Mouse (Mus musculus) heart, postnatal 10 days (tissue): Measurements from ENCODE around the gene Lrrc47. TPM values are rescaled to one million over a fixed set of nuclear protein-coding genes. Genes with fewer than 3 reads are reported as not detected.

ENCODE experiments used
- DNase-seq, 2 experiments: peaks; one replicate each; pipeline ENCODE4 v3.0.0; 2021
- intact Hi-C: fragments of 180-260 bp; cut with DNase I; formaldehyde crosslinking; loops from one replicate; pipeline ENCODE4 v1.15.1; 2025
- total RNA-seq, 2 experiments: library from RNA; stranded (reverse); gene quantifications; 2 replicates each; pipeline ENCODE4 v1.2.3; 2021

The Lrrc47 gene
- total RNA-seq, 2 experiments from 2014 or later: 38.6 to 42.2 TPM

DNA sequence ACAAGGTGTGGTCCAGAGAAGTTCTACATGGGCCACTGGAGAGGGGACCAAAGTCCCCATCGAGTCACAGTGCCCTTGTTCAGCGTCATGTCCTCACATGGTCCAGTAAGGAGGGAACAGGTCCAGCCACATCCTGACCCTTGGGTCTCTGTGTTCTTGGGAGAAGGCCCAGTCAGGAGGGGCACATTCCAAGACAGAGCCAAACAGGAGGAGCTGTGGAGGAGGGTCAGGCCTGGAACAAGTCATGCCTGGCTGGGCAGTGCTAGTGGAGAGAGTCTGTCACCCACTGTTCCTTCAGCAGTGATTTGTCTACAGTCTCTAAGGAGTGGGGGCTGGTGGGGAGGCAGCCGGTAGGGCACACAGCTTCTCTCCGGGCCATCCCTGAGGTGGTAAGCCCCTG, 10.9 kb downstream of the Lrrc47 start:
- intact Hi-C loops: no loop called here
- peak; percentile 58 to 63 for DNase-seq

DNA sequence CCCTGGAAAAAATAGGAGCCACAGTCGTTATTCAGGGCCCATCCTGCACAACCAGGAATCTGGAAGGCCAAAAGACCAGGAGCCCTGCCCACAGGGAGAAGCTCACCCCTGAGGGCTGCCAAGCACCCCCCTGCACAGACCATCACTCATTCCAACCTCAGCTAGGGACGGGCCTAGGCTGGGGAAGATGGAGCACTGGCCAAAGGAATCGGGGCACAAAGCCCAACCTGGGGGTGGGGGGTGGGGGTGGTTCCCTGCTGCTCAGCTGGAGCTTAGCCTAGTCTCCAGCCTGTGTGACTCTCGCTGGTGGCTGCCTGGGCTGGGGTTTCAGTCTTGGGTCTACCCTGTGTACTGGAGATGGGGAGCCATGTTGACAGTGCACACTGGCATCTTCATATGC, 11.3 kb downstream of the Lrrc47 start:
- intact Hi-C loops: no loop called here

DNA sequence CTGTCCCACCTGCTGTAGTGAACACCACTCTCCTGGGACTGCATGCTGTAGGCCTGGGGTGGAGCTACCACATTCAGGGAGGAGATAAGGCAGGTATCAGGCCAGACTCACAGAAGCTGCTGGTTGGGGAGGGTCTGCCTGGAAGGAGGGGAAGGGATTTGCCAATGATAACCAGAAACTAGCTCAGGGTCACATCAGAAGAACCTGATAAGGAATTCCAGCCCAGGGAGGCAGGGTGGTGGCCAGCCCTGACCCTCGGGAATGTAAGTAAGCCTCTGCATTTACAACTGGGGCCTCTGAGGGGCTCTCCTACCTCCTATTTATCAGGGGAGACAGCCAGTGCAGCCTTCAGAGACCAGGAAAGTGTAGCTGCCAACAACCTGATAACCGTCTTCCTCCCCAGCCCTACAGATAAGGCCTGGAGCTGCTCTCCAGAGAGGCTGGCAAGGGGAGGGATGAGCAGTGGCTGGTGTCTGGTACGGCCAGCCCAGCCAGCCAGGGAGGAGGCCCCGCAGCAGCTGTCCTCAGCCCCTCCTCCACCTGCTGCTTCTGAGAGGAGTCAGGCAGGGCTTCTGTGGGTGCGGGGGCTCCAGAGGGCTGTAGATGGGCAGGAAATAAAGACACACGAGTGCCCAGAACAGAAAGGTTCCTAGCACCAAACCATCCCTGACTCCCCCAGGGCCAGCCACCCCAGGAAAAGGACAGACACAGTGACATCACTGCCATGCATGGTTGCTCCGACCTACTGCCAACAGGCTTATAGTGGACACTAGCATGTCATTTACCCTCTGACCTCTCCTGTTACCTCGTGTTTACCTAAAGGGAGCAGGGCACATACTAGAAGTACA, 12.4 kb downstream of the Lrrc47 start:
- peak in 1 of 2 experiments; percentile 18 for DNase-seq
- intact Hi-C loops: no loop called here

More for the DNA sequence above, 11.3 kb downstream of the Lrrc47 start:
- DNase-seq: peak; percentile 14 to 24

DNA sequence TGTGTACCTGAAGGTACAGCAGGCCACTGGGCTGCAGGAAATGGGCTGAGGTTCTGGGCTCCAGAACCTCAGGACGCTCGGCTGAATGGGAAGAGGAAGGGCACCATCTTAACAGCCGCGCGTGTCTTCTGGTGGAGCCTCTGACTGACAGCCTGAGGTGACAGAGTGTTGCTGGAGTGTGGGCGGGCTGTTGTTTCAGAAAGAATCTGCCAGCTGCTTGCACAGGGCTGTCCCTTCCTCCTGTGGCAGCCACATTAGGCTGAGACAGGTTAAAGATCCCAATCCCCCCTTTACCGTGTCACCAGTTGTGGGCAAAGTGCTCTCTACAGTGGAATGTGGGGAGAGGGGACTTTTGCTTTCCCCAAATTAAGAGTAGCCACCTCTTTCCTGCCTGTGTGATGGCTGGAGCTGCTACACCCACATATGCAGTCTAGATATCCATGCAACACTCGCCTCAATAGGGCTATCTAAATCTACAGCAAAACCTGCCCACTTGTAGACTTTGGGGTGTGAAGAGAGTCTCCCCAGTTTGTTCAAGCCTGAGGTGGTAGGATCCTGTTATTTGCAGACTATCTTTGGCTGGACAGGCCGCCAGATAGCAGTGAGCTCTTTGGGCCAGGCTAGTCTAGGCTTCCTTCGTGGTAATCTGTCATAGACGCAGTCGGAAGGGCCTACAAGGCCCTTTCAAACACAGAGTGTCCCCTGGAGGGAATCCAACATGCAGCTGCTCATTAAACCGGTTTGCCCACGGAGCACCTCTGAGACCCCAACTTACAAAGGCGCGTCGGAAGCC, 13.4 kb downstream of the Lrrc47 start:
- intact Hi-C loops: no loop called here
- DNase-seq: peak in 1 of 2 experiments; percentile 30

DNA sequence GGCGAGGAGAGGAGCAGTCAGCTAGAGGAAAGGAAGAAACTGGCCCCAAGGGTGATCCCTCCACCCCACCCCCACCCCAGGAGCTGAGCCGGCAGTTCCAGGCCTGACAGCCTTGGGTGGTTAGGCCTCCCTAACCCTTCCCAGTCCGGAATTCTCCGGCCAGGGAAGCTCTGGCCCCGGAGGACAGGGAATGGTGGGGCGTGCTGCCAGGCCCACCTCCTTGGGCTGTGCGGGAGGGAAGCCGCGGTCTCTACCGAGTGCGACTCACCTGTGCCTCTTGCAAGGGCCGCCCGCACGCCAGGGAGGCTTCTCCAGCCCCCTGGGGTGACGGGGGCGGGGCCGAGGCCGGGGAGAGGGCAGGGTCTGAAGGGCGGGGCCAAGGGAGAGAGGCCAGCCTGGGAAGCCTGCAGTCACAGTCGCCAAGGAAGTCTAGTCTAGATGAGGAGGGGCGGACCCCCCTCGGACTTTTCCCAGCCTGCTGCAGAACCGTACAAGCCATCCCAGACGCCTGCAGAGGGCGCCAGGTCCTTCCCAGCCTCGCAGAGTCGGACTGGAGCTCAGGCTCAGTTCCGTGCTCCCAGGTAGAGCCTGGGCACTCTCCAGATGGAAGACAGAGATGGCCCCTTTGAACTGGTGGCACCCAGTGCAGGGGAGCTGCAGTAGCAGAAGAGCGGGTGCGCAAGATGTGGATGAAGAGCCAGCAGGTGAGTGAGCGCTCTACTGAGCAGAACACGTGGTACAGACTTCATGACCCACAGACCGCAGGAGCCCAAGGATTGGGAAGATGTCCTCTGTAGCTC, 14.3 kb downstream of the Lrrc47 start, which contains the start of gene Smim1:
Gene Smim1 (minus strand): TSS at position 590 of the 800 bp plus-strand sequence.
- intact Hi-C loops: no loop called here
- DNase-seq: peak; percentile 74 to 75

DNA sequence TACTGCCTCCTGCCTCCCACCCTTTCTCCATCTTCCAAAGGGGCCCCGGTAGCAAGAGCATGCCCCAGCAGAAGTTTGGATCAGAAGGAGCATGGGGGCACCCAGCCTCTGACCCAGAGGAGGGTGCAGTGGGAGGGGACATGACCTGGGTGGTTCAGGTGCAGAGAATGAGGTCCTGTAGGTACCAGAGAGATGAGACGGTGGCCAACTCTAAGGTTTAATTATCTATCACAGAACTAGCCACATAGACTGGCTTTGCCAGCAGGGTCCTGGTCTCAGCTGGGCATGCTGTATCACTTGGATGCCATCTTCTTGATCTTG, 14.9 kb downstream of the Lrrc47 start:
- no peak for DNase-seq
- intact Hi-C loops: no loop called here

DNA sequence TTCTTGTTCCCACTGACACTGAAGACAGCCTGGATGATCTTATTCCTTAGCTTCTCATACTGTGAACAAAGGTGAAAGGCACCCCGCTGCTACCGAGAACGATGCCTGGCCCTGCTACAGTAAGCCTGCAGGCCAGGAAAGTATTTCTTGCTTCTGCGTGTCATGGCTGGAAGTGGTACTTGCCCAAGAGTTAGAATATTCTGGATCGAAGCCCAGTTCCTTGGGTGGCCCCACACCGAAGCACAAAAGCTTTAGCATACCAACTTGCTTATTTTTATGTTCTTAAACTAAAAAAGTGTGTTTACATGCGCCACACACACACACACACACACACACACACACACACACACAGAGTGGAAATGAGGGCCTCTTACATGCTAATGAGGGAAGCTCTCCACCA, 16.5 kb downstream of the Lrrc47 start:
- no peak for DNase-seq

DNA sequence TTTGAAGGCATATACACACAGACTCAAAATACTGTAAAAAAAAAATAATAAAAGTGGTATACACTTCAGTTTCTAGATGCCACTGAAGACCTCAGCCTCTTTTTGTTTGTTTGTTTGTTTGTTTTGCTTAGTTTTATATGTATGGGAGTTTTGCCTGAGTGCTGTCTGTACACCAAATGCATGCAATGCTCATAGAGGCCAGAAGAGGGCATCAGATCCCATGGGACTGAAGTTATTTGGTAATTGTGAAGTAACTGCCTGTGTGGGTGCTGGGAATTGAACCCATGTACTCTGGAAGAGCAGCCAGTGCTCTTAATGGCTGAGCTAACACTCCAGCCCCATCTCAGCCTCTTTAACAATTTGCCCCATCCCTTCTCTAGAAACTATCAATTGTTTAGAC, 17.1 kb downstream of the Lrrc47 start:
- no peak for DNase-seq
- intact Hi-C loops: no loop called here

More for the DNA sequence above, 16.5 kb downstream of the Lrrc47 start:
- intact Hi-C loops: no loop called here

DNA sequence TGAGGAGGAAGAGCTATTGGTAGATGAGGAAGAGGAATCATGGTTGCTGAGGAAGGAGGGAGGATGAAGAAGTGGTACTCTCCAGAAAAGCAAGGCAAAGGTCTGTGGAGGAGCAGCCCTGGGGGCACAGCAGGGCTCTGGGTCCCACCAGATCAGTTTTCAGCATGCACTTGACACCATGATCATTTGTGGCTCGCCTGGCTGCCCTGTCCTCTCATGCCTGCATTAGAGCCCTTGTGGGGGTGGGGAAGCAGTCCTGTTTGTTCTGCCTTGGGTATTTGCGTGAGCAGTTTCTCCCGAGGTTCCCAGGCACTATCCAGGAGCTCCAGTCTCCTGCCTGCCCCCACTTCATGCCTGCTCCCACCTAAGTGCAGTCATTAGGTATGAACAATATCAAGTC, 25.6 kb downstream of the Lrrc47 start:
- intact Hi-C loops: no loop called here
- DNase-seq: no peak

DNA sequence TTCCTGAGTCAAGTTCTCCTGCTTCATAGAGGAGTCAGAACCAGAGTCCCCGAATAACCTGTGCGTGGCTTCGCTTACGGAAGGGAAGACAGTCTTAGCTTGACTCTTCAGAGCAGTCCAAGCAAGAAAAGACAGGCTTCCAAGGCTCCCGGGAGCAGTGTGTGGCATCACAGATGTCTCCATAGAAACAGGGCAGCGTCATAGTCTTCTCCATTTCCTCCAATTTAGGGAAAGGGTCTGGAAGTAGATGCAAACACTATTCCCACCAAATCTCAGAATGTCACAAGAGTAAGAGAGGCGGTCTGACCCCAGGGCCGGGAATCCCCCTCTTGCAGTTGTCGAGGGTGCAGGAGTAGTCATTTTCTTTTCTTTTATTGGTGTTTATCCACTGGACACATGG, 31.0 kb downstream of the Lrrc47 start, which contains the start of gene Ccdc27:
Gene Ccdc27 (minus strand): TSS at position 101 of the 400 bp plus-strand sequence.
- intact Hi-C loops: no loop called here
- no peak for DNase-seq

DNA sequence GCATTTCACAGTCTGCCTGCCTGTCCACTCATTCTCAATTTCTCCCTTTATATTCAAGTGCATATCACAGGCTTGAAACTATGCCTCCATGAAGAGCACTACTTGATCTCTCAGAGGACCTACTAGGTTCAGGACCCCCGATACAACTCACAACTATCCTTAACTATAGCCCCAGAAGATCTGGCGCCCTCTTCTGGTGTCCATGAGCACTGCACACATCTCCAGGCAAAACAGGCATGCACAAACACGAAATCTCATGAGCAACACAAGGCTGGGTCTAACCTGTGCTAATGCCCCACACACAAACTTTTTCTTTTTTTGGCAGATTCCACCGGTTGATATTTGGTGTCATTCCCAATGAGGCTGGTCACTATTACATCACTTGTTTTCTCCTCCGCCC, 34.3 kb downstream of the Lrrc47 start:
- intact Hi-C loops: no loop called here

DNA sequence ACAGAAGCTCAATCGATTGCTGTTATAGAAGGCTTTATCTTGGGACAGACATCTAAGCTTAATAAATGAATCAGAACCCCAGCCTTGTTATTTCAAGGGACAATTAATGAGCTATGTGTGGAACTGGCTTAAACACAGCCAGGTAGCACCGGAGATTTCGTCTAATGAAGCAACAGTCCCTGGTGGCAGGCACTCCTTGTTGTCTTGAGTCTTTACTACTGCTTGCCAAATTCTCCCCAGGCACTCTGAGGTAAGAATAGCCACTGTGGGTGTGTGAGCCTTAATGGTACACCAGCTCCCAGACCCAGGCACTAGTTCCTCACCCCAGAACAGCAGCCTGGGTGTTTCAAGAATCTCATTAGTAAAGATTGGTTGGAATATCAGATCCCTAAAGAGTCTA, 39.9 kb downstream of the Lrrc47 start:
- intact Hi-C loops: no loop called here

More for the DNA sequence above, 34.3 kb downstream of the Lrrc47 start:
- no peak for DNase-seq

DNA sequence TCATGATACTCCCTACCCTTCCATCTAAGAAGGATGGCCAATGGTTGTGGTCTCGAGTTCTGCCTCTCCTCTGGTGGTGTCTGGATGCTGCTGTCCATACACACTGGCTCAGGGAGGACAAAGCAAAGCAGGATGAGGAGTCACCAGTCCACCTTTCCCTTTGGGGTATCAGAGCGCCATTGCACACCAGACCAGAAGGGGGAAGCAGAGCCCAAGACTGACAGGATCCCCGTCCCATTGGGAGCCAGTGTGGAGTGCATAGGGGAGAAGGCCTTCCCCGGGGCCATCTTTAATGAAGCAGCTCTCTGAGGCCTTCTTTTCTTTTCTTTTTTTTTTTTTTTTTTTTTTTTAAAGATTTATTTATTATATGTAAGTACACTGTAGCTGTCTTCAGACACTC, 41.5 kb downstream of the Lrrc47 start:
- DNase-seq: no peak
- intact Hi-C loops: no loop called here

More for the DNA sequence above, 39.9 kb downstream of the Lrrc47 start:
- DNase-seq: no peak

DNA sequence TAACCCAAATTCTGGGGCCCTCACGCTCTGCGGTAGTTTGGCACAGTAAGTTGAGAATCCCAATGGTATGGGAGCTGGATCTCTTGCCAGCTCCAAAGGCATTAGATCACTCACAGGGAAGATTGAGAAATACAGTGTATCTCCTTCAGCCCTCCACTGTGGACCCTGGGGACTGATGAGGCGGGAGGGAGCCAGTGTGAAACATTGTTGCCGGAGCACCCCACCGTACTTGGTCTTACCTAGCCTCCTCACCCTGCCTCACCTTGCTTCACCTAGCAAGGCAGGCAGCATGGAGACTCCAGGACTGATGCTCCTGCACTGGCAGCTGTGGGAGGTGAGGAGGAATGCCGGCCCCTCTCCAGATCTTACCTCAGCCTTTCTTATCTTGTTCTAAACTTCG, 44.0 kb downstream of the Lrrc47 start:
- peak; percentile 17 to 33 for DNase-seq
- intact Hi-C loops: no loop called here

DNA sequence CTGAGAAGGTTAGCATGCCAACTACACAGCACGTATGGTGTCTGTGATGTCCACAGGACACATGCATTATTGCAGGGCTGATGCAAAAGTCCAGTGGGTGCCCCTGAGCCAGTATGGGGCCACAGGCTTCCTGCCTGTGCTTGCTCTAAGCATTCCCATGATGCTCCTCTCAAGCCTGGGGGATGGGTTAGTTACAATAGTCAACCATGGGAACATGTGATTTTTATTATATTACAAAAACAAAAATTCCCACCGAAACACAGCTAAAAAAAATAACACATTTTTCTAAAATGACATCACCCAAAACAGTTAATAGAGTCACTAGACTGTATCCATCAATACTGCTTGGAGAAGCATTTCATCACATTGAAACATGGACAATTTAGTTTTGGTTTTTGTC, 44.5 kb downstream of the Lrrc47 start:
- intact Hi-C loops: no loop called here
- peak; percentile 10 to 20 for DNase-seq

DNA sequence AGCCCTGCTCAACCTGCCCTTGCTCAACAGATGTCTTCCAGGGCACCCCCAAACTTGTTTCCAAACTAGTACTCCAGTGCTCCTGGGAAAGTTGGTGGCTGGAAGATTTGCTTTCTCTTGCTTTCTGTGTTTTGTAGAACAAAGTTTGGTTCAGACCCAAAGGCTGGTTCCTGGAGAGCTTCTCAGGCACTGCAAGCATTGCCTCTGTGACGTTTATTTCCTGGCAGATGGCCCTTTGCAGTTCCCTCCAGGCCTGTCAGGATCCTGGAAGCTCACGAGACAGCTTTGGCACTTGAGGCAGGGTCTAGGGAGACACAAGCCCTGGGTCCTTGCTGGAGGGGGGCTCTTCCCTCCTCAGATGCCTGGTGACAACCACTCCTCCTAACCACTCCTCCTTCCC, 45.1 kb downstream of the Lrrc47 start:
- peak; percentile 54 to 57 for DNase-seq
- intact Hi-C loops: no loop called here

DNA sequence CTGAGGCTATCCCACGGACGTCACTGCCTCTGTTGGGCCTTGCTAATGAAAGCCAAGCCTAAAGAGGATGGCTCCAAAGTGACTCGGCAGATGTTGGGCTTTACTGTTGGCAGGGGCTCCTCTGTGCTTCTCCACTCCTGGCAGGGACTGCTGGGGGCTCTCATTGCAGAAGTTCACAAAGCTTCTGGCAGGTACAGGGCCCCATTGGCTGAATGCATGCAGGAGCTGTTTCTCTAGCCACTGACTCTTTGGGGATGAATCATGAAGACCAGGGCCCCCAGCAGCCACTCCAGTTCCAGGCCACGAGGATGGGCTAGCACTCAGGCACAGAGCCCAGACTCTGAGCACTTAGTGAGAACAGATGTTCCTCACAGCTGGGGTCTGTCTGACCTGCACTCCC, 46.2 kb downstream of the Lrrc47 start:
- intact Hi-C loops: no loop called here
- DNase-seq: peak; percentile 38 to 48

DNA sequence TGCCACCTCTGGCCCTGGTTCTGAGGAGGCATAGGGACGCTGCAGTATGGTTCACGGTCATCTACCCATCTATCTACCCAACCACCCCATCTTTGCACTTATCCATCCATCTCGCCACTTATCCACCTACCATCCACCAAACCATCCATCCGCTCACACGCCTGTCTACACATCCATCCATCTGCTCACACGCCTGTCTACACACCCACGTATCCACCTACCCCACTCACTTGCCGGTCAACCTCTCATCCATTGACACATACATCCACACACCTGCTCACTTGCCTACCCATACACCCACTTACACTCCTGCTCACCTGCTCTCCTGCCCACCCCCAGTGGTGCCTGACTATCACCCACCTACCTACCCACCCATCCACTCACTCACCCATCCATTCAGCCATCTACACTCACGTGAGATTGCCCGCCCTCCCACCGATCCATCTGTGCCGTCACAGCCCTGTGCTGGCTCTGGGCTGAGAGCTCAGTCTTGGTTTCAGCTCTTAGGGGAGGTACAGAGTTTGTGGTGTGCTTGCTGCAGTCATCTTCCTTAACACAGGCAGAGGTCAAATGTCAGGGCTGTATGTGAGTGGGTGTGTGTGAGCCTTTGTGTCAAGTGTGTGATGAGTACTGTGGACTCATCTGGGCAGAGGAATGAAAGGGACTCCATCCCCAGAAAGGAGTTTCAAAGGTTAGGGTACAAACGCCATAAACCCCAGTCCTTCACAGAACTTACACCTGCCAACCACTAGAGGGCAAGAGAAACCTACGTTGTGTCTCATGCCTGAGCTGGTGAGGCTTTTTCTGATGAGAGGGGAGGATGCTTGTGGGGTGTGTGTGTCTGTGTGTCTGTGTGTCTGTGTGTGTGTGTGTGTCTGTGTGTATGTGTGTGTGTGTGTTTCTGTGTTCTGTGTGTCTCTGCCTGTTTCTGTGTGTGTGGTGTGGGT, 53.6 kb downstream of the Lrrc47 start:
- peak; percentile 17 to 41 for DNase-seq
- intact Hi-C loops: loop anchor here (2.0 to 10.0 kb wide), 4 partner anchors 42 to 240 kb away; partner anchors contain the start of gene Arhgef16

DNA sequence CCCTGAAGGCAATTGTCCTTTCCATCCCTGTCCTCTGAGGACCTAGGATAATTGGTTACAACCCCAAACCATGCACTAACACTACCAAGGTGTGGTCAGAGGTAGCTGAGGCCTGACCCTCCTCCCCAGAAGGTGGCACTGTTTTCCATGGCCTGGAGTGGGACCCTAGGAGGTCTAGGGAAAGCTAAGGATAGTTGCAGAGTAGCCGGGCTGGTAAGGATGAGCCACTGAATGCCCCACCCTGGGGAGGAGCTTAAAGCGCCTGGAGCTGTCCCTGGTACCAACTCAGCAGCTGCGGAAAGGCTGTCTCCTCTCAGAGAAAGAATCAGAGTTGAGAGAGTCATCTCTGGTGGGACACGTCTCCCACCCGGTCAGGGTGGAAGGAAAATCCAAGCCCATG, 59.4 kb downstream of the Lrrc47 start:
- peak; percentile 40 to 59 for DNase-seq
- intact Hi-C loops: no loop called here
